Mouse (Mus musculus): ENCODE measurements around the gene Grik5. TPM values are rescaled to one million over a fixed set of nuclear protein-coding genes. Genes with fewer than 3 reads are reported as not detected.

Grik5 gene
- polyA plus RNA-seq (2012) = 137 and 175 TPM in 2 replicates

DNA sequence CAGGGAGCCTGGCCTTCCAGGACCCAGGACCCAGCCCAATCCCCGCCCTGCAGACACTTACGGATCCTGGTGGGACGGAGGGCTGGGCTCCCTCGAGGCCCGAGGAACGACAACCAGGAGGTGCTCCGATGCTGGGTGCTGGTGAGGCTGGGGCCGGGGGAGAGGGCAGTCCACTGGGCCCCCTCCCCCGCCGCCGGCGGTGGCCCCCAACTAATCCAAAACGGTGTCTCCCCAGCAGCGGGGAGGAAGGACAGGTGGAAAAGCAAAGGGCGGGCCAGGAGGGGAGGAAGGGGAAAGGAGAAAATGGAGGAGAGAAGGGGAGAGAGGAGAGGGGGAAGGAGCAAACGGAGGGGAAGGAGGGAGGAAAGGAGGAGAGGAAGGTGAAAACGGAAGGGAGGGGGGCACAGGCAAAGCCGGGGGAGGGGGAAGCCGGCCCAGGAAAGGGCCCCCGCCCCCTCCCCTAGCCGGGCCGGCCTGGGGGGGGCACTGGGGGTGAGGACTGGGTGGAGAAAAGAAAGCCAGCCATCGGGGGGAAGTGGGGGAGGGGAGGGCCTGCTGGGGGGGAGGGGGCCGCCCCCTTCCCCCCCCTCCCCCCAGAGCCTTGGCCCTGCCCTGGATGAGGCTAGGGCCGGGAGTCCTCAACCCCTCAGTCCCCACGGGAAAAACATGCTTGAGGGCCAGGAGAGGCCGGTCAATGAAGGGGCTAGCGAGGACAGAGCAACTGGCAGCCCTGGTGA lies at the start of gene Grik5, which contains the start of gene Zfp574:
Gene Grik5, minus strand, starts transcription at position 368 of the 737 bp plus-strand sequence.
Gene Zfp574, plus strand, starts transcription at position 589 of the 737 bp plus-strand sequence.
- no peak for TF ChIP-seq GATA1 (IDR thresholded peaks at IDR 0.05; ENCODE audit: low read length)

DNA sequence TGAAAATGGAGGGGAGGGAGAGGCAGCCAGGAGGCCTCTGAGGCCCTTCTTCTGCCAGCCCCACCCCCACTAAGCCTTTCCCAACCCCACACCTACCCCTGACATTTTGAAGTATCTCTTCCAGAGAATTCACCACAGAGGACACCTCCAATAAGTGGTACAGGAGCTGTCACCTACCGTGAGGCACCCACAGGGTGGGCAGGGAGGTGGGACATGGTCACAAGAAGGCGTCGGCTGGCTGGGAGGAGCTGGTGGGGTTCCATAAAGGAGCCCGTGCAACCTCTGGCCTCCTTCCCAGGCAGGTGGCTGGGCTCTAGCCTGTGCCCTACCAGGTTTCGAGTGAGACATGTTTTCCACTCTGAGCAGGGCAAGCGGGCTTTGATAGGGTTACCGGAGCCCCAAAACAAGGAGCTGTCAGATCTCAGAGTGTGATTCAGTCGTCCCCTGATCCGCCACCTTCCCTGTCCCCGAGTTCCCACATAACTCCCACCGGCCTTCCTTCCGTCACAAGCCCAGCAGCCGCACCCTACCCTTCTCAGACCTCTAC lies 49.2 kb upstream of the Grik5 start:
- no peak for TF ChIP-seq GATA1 (IDR thresholded peaks at IDR 0.05; ENCODE audit: low read length)

DNA sequence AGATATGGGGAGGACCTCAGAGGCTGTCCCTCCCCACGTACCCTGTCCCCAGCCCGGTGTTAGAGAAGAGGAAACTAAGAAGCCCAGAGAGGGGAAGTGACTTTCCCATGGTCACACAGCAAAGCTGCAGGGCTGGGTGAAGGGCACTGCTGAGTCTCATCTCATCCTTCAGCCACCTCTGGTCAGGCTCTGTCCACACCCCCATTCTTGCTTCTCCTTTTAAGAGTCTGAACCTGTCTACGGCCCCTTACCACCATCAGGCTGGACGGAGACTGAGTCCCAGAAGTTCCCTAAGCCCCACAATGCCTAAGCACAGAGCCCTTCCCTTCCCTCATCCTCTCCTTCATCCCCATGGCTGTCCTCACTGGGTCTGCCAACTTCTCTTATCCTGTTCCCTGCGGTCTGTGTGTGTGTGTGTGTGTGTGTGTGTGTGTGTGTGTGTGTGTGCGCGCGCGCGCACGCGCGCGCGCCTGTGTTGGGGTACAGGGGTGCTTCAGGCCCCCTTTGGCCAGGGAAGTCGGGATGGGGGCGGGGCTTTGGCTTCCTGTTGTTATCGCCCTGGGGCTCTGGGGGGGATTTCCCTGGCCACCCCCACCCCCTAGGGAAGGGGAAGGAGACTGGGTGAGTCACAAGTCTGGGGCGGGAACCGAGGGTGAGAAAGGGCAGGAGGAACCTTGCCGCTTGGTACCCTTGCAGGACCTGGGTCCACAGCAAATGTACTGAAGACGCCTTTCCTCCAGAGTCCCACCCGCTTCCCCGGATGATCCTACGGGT lies 48.1 kb upstream of the Grik5 start:
- no peak for TF ChIP-seq GATA1 (IDR thresholded peaks at IDR 0.05; ENCODE audit: low read length)

DNA sequence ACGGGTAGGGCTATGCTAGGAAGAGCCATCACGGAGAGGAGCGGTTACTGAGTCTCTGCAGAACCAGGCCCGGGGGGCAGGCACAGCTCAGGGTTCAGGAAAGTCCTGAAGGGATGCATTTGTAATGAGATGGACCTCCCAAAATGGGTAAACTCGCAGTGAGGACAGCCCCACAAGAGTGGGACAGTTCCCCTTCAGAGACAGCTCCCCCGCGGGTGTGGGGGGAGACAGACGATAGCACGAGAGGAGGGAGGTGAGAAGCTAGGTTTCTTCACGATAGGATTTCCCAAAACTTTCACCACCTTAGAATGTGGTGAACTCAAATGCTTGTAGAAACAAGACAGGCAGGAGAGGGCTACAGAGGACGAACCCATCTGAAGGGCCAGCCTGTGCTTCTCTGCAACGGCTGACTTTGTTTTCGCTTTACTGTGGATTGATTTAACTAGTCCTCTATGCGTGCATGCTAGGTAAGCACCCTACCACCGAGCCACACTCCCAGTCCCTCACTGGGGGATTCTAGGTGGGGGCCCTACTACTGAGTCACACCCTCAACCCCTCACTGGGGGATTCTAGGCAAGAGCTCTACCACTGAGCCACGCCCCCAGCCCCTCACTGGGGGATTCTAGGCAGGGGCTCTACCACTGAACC lies 40.9 kb upstream of the Grik5 start:
- TF ChIP-seq GATA1 (IDR thresholded peaks at IDR 0.05; ENCODE audit: low read length) = no peak

DNA sequence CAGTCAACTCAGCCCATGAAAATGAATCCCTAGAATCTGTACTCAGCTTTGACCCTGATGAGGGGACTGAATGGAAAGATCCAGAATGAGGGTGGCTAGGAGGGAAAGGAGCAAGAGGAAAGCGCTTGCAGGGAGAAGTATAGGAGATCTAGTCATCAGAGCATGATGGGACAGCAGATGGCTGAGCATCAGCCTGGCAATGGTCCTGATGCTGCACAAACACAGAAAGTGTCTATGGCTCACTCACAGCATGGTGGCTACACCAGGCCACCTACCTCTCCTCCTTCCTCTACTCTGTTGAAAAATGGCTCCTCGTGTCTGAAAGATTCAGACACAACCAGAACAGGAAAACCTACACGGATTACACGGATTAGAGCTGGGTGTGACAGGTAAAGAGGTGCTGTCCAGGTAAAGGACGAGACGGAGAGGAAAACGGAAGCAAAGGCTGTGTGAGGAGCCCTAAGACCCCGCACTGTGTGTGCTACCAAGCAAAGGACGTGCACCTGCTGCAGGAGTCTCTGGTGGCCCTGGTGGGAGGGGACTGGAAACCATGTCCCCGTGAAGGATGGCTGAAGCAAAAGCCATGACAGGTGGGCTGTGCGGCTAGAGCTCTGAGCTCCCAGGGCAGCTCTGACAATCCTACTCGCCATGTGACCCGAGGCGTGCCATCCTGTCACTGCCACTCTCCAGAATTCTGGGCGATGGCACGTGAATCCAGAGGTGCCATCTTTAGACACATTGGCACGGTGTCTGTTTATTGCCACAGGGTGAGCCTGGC lies 40.2 kb upstream of the Grik5 start:
- no peak for TF ChIP-seq GATA1 (IDR thresholded peaks at IDR 0.05; ENCODE audit: low read length)

DNA sequence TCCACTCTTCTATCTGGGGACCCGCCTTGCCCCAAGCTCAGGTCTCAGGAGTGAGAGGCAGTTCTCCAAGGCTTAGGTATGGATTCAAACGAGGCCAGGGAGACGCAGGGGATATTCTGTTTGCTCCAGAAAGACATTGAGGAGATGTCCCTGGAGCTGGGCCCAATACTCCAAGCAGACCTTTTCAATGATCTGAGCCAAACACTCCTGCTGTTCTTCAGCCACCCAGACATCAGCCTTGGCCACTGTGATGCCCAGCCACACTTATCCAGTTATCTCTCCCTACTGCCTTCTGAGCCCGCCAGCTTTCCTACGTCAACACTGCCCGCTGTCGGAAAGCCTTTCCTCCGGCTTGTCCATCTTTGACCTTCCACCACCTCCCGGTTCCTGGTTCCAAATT lies 38.2 kb upstream of the Grik5 start:
- TF ChIP-seq GATA1 (IDR thresholded peaks at IDR 0.05; ENCODE audit: low read length) = no peak

DNA sequence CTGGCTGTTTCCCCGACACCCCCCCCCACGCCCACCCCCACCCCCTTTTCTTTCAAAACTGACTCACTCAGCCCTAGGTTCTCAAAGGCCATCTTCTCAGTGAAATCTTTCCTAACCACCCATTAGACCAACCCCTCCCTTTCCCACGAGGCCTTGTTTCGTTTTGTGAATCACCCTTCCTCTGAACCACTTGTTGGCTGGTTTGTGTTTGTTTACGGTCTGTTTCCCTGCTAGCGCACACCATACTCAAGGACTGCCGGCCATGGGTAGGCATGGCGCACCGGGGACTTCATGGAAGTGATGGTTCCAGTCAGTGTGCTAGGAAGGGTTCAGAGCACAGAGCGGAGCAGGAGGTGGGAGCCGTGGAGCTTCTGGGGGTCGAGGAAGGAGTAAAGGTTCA lies 37.2 kb upstream of the Grik5 start:
- no peak for TF ChIP-seq GATA1 (IDR thresholded peaks at IDR 0.05; ENCODE audit: low read length)

DNA sequence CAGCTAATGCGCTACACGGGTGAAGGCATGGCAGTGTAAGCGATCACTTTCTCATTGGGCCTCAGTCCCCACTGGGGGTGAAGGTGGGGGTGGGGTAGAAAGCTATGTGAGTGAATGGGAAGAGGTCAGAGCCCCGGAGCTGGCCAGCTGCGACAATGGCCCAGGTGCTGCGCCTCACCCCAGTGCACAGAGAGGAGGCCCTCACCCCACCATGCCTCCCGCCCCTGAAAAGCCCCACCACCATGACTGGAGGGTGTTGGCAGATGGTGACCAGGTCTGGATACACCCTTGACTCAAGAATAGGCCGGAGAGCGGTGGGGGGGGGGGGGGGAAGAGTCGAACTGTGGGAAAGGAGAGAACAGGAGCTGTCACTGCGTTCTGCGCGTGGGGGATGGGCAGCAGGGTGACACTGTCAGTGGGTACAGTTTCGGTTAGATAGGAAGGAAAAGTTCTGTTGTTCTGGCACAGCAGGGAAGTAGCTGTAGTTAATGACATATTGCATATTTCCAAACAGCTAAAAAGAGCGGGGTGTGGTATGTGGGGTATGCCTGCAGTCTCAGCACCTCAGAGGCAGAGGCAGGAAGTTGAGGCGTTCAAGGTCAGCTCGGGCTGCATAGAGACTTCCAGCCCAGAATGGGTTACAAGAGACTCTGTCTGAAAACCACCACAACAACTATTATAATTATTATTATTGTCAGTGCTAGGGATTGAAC lies 34.8 kb upstream of the Grik5 start:
- no peak for TF ChIP-seq GATA1 (IDR thresholded peaks at IDR 0.05; ENCODE audit: low read length)

DNA sequence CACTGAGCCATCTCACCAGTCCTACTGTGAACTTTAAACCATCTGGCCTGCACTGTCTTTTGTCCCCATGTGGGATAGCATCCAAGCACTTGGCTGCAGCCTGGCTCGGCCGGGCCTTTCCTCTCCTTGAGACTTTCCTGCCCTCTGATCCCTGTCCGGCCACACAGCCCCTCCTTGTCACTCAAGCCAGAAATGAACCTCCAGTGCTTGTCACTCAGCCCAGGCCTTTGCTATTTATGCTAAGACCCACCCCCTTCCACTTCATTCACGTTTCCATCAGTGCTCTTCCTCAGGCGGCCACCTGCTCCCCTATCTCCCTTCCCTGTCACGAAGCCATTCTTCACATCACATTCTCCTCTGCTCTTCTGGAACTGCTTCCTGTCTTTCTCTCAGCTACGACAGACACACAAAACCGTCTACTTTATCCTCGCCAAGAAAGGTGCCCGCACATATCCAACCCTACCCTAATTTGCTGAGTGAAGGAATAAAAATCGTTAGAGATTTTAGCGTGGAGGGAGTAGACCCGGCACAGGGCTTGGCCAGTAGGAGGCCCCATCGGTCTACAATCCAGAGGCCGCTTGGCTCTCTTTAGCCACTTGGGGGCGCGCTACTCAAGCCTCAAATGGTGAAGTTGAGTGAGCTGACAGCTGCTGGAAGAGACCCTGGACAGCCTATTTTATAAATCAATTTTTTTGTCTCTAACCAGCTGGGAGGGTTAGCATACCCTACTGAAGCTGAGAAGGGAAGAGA lies 33.4 kb upstream of the Grik5 start:
- no peak for TF ChIP-seq GATA1 (IDR thresholded peaks at IDR 0.05; ENCODE audit: low read length)

DNA sequence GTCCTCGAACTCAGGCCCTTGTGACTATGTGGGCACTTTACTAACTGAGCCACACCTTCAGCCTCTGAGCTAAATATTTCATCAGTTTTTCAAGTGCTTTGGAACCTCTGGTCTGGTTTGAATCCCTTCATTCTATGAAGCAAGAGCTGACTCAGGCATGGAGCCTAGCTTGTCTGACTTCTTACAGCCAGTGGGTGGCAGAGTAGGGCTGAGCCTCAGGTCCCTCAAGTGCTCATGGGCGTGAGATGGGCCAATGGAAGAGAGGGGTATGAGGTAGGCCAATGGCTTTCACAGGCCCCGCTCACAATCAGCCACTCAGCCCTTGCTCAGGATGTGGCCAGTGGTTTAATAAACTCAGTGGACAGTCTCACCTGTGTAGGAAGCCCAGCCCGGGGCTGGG lies 27.4 kb upstream of the Grik5 start:
- no peak for TF ChIP-seq GATA1 (IDR thresholded peaks at IDR 0.05; ENCODE audit: low read length)

DNA sequence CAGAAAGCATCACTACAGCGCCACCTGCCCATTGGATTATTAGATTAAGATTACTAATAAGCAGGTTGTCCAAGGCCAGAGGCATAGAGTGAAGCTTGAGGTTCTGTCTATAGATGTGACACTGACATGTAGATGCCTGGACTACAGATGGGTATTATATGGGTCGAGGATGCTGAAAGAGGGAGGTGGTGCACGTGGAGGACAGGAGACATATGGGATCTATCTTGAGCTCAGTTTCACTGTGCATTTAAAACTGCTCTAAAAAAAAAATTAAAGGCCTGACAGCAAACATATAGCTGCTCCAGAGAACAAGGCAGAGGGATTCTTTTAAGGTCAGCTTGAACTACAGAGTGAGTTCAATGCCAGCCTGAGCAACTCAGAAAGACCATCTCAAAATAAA lies 26.0 kb upstream of the Grik5 start:
- no peak for TF ChIP-seq GATA1 (IDR thresholded peaks at IDR 0.05; ENCODE audit: low read length)

DNA sequence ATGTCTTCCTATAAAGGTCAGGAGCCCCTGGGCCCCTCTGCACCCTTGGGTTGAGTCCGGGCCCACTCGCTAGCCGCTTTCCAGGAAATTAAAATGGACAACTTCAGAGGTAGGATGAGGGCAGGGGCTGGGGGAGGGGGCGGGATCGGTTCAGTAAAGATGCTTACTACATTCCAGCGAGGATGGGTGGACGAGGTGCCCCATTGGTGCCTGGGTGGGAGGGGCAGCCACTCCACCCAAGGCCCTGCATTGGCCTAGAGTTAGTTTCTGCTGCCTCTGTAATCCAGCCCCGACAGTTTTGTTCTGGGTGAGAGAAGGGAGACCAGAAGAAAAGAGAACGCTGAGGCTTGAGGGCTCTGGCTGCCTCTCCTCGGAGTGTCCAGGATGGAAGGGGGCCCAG lies 17.7 kb upstream of the Grik5 start:
- no peak for TF ChIP-seq GATA1 (IDR thresholded peaks at IDR 0.05; ENCODE audit: low read length)

DNA sequence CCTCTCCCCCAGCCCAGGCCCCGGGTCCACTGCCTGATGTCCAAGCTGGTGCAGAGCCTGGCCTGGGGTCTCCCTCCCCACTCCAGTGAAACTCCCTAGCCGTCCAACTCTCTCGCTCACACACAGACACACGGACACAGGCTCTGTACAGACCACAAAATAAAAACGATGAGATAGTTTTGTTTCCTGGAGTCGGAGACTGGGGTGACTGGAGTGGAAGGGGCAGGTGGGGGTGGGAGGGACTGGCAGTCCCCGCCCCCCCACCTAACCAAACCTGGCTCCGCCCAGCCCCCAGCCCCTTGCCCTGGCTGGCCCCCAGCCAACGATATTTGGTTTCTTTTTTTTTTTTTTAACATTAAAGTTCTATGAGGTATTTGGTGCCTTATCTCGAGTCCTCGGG lies 16.8 kb upstream of the Grik5 start:
- no peak for TF ChIP-seq GATA1 (IDR thresholded peaks at IDR 0.05; ENCODE audit: low read length)

DNA sequence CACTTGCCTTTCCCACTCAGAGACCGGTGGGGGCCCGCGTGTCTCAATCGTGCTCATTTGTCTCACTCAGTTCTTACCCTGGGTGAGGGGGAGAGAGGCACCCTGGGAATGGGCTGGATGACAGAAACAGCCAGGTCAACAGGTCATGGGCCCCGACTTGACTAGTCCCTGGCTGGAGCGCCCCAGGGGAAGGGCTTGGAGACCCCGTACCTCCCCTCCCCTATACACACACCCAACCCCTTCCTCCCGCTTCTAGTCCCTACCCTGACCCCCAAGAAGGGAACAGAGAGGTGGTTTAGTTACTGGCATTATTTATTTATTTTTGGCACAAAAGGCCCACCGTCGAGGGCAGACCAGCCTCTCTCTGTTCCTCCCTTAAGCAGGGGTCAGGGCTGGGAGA lies 16.4 kb upstream of the Grik5 start:
- no peak for TF ChIP-seq GATA1 (IDR thresholded peaks at IDR 0.05; ENCODE audit: low read length)
